Mouse (Mus musculus) liver, embryonic 14.5 days (tissue): ENCODE results near the gene Tnrc6a.

Source experiments
- CTCF ChIP-seq: IDR thresholded peaks from 2 replicates; pipeline ENCODE4 v1.5.1; 2016; ENCODE audit warnings: antibody characterized with exemption, low read depth, control low read depth
- EP300 ChIP-seq: IDR thresholded peaks from 2 replicates; pipeline ENCODE4 v1.6.1; 2016; ENCODE audit warnings: antibody characterized with exemption, low read depth

GRCm38 (mm10) chr7:123113590-123113989 lies 10.1 kb upstream of the Tnrc6a start:
- TF ChIP-seq CTCF (no peak), EP300 (no peak)
